Mouse (Mus musculus) kidney, adult 8-10 months (tissue): Measurements from ENCODE around the gene Csf2.
"Not testable (repeated sequence)": the region's sequence is repeated elsewhere in the genome, so short reads cannot be mapped to it uniquely, and the experiment has no call there.

Experiments used
- DNase-seq, 2 experiments: peaks; one replicate each; pipeline ENCODE4 v3.0.0; 2022

The Csf2 gene

DNA sequence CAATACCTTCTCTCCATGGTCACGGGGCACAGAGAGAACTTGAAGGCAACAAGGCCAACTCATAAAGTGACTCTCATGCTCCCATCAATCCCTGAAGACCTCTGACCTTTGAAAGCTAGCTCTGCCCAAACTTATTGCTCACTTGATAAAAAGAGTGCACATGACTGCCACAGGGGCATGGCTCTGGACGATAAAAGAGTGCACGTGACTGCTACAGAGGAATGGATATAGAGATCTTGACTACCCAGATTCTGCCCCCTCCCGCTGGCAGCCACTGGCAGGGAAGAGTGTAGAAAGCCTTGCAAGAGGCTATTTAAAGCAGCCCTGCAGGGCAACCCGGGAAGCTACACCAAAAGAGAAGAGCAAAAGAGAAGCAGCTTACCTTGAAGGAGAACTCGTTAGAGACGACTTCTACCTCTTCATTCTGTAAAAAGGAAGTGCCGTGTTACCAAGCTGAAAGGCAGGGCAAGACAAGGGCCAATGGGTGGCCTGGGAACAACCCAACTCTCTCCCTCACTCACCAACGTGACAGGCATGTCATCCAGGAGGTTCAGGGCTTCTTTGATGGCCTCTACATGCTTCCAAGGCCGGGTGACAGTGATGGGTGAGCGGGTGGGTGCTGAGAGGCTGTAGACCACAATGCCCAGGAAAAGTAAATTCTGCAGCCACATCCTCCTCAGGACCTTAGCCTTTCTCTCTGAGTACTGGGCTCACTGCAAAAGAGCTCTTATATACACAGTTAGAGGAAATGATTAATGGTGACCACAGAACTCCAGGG is at the start of gene Csf2:
TSS of gene Csf2 (minus strand) at position 728 of the 778 bp plus-strand sequence.
- no peak for DNase-seq

DNA sequence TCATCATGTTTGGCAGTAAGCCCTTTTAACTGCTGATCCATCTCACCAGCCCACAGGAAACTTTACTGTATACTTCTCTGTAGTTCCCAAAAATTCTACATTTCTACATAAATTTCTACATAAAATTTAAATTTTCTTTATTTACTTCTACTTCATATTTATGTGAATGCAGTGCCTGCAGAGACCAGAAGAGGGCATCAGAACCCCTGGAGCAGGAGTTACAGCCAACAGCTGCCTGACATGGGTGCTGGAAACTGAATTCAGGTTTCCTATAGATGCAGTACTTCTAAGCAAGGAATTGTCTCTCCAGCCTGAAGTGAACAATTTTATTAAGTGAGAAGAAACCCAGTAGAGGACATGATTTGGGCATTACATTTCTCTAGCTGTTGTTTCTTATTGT is 49.3 kb upstream of the Csf2 start:
- no peak for DNase-seq

DNA sequence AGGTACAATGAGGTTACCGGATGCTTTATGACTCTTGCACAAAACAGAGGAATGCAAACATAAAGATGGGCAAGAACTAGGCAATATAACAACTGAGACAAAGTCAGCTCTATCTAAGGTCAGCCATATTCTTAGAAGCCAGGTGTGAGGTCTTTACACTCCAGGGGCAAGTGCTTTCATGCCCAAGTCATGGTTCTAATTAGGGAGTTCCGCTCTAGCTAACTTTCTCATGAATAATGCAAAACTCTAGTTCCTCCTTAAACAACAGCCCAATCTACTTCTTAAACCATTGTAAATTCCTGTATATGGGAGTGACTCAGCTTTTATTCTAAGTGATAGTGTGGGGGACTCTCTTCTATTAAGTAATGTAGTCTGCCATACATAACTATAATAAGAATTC is 48.0 kb upstream of the Csf2 start:
- DNase-seq = not testable (repeated sequence)

DNA sequence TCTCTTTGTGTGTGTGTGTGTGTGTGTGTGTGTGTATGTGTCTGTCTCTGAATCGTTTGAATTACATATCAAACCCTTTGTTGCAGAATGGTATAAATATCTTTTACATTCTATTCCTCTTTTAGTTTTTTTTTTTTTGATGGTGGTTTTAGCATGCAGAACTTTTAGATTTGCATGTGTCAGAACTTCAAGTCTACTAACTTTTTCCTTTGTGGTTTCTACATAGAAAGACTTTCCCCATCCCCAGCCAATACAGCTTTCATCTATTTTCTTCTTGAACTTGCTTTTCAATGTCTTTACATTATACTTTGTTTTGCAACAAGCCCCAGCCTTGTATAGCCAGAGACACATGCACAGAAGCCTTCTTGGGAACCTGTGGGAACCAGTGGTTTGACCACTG is 47.3 kb upstream of the Csf2 start:
- DNase-seq = no peak

DNA sequence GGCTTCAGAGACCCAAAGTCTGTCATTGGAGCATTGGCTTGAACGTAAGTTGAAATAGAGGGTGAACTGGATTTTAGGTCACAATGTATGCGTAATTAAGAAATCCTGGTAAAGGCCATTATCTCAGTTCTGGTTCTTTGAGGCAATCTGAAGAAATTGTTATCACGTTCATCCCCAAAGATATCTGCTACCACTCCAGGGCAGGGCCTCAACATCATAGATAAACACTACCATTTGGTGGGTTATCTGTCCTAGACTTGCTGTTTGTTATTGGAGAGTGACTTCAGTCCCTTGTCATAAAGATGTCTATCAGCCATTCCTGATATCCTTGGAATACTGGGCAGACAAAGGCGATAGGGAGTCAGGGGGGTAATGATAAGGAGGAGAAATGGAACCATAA is 46.5 kb upstream of the Csf2 start:
- no peak for DNase-seq

DNA sequence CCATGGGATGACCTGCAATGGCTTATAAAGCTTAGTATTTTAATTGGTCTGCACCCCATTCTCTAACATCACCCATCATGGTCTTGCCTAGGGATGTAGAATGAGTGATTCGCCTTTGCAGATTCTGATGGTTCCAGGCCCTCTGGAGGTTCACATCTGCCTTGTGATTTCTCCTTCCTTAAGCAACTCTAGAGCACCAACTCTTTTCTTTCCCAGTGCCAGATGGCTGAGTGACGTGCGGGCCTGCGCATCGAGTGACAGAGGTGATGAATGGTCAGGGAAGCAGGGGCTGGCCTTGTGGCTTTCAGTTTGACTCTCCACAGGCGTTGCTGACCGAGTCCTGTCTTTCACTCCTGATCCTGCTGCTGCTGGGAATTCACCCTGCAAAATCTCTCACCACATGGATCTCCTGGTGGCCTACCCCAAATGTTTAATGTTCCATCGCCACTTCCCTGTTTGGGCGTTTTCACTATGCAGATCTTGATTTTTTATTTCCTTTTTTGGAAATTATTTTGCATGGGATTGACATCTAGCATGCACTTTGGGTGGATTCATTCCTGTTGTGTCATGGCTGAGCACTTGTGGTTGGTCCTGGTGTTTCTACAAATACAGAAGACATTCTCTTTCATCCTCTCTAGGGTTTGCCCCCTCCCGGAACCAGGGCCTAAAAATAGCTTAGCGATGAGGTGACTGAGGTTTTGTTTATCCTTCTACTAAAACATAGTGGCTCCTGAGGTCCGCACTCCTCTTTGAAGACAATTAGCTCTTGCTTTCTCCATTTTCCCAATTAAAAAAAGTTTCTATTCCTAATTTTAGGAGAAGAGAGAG is 44.7 kb upstream of the Csf2 start:
- no peak for DNase-seq

DNA sequence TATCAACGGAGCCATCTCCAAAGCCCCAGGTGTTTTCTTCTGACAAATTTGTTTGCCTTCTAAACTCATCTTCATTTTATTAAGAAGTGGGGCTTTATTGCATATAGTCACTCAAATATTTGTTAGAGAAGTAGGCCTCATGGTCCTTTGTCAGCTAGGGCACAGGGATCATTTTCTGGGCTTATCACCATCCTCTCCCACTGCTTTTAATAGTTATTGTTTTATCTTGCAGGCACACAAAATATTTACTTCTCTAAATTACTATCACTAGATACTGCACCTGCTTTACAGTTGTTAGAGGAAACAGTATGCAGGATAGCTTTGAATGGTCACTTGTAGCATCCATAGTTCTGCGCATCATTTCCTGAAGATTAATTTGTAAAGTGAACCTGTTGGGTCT is 42.7 kb upstream of the Csf2 start:
- no peak for DNase-seq

DNA sequence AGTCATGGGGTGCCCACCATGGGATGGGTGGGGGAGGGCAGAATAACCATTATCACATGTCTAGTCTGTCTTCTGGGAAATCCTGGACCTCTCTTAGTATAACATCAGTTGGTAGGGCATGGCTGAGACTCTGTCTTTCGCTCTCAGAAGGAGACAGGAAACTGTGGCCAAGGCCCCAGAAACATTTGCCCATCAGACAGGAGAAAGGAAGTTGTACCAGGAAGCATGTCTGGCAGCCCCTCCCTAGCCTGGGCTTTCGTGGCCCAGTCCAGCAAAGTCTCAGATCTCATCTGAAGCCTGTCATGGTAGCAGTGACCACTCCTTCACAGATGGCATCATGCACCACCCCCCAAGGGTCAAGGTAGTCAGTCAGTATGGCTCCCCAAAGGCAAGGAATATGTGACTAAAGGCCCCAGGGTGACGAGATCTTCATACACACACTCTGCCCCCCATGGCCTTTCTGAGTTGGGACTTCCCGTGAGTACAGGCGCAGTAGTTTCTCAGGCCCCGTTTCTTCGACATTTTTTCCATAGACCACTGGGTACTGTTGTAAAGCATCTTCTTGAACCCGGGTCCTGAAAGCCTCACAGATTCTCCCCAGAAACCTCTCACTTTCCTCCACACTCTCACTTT is 38.5 kb upstream of the Csf2 start:
- no peak for DNase-seq

DNA sequence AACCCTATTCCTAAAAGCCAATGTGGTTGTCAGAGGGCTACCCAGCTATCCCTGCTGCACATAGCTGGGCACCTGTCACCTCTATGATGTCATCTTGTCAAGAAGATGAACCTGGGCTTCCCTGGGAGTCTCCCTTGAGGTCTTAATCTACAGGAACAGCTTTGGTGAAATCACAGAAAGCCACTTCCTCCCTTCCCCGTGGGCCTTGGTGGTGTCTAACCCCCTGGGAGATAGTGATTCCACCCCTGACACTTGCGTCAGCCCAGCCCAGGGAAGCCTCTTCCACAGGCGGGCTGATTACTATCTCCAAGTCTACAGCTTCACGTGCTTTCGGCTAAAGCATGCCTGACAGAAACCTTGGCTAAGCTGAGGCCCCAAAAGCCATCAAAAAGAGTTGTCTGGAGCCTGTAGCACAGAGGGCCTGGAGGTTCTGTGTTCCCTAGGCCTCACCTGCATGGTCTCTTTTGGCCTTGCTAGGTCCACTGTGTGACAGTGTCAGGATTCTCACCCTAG is 22.0 kb upstream of the Csf2 start:
- no peak for DNase-seq

DNA sequence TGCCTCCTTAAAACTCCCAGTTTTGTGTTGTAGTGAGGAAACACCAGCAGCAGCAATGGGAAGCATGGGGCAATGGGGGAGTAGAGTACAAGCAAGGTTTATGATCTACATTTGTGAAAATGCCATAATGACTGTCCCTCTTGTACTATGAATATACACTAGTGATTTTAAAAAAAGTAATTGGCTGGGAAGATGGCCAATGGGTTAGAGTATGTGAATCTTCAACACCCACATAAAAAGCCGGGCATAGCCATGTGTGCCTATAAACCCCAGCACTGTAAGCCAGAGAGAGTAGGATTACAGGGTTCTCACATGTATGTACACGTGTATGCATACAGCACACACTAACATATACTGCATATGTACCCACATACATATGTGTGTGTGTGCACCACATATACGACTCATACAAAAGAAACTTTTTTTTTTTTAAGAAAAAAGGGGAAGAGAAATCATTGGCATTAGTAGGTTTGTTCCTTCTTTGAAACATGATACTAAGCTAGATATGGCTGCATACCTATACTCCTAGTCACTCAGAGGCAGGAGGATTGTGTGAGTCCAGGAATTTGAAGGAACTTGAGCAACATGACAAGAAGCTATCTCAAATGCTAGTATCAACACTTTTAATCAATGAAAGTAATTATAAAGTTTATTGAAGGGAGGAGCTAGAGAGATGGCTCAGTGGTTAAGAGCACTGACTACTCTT is 19.9 kb upstream of the Csf2 start:
- DNase-seq = no peak

DNA sequence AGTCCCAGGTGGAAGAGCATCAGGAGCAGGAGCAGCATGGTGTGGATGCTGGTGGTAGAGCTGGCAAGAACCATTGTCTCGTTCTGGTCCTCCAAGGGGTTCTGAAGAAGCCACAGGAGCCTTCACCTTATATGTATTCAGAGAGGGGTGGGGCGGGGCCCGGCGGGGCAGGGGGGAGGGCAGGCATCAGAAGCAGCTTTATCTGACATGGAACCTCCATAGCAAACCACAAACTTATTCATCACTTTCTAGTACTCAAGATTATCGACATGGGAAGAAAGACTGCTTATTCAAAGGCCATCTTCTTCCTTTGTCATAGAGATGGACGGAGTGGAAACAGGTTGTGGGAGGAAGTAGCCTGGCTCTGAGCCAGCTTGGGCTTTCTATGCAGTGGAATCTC is 17.7 kb upstream of the Csf2 start, which contains the start of gene Il3:
TSS of gene Il3 (minus strand) at position 101 of the 400 bp plus-strand sequence.
- DNase-seq = no peak

DNA sequence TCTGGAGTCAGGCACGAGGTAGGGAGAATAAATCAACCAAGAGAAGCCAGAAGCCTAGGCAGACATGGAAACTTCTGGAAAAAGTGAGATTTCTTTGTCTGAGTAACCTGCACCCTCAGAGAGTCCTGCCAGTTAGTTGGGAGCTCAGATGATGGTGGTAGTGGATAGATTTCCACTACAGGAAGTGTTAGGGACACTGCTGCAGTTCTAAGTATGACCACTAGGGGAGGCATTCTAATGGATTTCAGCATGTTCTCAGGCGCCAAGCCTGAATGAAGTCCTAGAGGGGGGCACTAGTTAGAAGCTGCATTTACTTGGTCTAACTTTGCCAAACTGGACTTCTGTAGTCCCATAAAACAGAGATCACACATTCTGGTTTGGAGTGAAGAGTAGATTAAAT is 15.1 kb upstream of the Csf2 start:
- DNase-seq = peak in 1 of 2 experiments; percentile 42

DNA sequence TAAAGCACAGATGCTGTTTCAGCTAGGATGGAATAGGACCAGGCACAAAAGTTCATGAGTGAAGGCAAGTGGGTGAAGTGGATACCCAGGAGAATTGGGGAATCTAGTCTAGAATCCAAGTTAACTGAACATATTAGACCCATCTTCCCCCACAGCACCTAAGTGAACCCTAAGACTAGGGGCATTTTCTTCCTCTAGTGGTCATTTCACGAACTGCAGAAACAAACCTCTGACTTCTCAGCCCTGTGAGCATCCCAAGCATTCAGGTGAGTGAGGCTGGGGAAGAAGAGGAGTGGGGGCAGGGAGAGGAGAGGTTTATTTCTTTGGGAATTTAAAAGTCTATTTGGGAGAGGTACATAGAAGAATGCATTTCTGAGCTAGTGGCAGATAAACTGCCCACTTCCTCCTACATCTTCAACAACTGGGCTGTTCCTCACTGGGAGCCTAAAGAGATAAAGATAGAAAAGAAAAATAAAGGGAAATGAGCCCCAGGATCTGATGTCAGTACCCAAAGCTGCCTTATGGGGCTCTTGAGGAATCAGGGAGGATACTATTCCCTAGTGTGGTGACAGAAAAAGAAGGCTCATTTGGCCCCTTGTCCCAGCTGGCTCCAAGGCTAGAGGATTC is 14.1 kb upstream of the Csf2 start:
- no peak for DNase-seq

DNA sequence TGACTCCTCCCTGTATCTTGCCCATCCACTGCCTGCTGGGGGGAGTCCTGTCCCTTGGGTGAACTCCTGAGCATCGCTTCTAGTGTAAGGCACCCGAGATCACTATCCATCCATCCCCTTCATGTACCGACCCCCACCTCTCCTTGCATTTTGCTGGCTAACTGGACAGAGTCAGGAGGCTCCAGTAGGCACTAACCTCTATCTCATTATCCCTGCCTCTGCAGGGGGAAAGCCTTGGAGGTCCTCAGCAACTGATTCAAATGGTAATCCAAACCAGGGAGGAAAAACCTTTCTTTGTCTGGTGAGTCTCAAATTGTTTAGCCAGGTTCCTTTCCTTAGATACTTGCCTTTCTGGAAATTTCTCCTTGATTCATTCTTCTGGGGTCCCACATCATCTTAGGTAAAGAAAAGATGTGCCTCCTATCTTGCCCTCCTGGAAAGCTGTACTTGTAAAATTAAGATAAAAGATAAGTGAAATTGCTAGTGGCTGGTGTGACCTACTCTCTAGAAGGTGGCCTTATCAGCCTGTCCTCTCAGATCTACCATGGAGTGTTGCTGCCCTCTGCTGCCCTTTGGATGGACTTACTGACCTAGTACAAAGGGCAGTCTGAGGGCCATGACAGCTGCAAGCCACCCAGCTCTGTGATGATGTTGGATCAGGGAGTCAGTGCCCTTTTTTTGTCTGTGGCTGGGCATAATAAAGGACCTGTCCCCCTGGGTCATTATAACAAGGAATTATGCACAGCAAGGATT is 7.3 kb upstream of the Csf2 start:
- DNase-seq = peak; percentile 54 to 77

DNA sequence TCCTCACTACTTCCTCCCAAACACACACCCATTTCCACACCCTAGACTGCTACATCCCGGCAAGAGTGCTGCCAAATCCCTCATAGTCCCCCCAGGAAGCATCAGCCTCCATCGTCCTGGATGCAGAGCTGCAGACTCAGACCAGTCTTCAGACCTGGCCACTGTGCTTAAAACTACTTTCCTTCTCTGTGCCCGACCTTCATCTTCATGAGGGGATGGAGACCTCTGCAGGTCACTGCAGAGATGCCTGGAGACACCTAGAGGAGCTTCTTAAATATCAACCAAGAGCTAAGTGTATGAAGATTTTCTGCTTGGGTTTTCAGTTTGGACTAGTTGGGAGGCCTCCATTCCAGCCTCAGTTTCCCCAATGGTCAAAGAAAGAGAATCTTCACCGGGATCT is 4.6 kb upstream of the Csf2 start:
- DNase-seq = no peak

DNA sequence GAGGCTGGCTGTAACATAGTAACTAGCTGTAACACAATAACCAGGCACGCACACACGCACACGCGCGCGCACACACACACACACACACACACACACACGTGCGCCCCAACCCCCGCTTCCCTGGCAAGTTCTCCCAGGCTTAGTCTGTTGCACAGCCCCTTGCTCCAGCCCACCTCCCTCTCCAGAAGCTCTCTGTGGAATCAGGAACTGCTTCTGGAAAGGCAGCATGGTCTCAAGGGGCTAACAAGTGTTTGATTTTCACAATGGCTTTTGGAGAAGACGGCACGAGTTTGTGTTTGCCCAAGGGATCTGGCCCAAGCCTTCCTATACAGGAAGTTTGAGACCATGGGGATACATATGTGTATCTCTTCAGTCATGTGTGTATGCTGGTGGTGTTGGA is 1.1 kb upstream of the Csf2 start:
- DNase-seq = no peak

DNA sequence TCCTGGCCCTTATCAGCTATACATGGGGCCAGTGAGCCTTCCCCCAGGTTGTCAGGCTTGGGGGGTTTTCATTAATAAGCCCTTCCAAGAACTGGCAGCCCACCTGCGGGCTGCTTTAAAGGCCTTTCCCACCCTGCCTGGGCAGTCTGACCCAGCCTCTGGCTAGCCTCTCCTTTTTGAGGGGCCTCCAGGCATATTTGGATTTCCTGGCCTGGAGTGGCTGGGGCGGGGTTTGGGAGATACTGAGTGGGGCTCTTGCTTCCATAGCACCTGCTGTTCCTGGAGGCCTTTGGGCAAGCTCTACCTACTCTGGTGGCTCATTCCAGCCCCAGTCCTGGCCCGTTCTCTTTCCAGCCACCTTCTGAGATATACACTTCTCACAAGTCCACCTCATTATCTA is 281 bp upstream of the Csf2 start:
- no peak for DNase-seq

DNA sequence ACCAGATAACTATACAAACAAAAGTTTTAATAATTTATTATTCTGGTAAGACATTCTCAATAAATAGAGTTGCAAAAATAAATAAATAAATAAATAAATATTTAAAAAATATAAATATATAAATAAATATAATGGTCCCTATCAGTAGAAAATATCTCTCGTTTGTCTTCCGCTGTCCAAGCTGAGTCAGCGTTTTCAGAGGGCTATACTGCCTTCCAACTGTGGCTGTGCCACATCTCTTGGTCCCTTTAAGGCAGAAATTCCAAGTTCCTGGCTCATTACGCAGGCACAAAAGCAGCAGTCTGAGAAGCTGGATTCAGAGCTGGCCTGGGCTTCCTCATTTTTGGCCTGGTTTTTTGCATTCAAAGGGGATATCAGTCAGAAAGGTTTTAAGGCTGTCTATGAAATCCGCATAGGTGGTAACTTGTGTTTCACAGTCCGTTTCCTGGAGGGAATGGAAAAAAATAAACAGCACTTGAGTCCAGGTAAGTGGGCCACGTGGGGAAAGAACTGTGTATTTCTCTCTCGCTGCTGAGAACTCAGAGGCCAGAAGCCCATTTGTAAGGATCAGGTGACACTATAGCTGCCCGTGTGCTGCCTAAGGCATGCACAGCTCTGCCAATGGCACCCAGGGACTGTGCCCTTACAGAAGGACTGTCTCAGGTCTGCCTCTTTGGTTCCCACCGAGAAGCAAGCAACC is 2.1 kb downstream of the Csf2 start:
- DNase-seq = no peak

DNA sequence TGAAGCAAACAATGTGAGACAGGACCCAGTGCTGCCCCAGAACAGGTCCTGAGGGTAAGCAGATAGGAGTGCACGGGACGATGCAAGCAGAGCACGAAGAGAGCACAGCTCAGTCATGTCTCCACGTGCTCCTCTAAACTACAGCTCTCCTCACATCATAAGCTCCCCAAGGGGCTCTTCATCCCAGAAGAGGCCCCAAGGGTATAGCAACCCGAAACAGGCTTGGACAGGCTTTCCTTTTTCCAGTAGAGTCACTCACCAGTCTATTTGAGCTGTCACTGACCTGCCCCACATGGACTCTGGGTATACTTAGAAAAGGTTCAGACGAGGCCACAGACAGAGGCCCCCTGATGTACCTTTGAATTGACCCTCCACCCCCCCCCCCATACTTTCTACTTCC is 5.0 kb downstream of the Csf2 start:
- DNase-seq = no peak

DNA sequence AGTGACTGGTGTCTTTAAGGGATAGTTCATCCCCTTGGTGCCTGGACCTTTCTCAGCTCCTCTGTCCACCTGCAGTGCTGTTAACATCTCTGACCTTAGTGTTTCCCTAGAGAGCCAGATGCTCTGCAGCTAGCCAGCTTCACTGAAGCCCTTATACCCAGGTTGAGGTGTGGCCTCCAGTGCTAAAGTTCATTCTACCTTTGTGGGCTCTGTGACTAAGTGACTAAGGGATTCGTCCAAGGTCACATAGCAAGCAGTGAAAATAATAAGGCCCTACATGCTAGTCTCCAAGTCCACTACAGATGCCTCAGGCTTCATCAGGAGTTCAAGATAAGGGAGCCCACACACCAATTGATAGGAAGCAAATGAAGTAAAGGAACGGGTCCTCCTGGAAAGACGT is 7.0 kb downstream of the Csf2 start:
- no peak for DNase-seq

DNA sequence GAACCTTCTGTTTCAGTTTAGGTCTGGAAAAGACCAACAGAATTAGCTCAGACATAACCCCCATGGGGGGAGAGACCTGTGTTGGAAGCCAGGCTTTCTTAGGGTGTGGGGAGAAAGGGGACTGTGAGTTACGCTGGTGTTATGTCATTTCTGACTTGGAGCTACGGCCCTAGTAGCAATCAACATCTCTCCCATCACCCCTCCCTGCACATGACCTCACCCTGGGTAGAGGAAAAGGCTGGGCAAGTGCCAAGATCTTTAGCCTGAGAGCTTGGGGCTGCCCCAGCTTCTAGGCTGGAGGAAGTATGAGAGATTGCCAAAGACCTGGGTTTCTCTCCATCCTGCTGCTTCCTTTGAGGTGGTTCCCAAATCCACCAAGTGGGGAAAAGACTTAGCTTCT is 12.5 kb downstream of the Csf2 start:
- DNase-seq = no peak
